25 mouse cellular contexts compared by ENCODE assay signal in the genomic region with DNA sequence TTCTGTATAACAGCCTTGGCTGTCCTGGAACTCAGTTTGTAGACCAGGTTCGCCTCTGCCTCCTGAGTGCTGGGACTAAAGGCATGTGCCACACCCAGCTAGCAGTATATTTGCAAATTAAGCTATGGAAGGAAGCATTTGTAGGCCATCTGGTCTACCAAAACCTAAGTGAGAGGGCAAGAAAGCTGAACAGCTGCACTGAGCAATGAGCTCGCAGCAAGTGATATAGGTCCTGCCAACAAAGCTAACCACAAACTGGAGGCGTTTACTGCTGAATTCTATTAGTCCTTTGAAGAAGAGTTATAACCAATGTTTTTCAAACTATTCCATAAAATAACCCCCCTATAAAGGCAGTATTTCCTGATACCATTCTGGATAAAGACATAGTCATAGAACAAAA.
"Had no signal": no experiment of that assay in that cellular context is flagged by ENCODE, and none has a peak within 500 bp of the region (broad histone marks: within the 10 kb centered on the region; RNA-seq: fewer than 3 reads in every experiment).

No protein-coding gene starts in this region.

- H3K4me2 ChIP-seq: heart, embryonic 11.5 days; heart, embryonic 13.5 days; heart, embryonic 15.5 days; hindbrain, embryonic 12.5 days; hindbrain, embryonic 14.5 days; limb, embryonic 12.5 days; limb, embryonic 15.5 days; liver, embryonic 12.5 days had no signal

- H3K4me1 ChIP-seq: hindbrain, embryonic 12.5 days; liver, embryonic 12.5 days had no signal

- H3K27ac ChIP-seq: gastrocnemius, adult 2 months; heart, adult 2 months; heart, embryonic 13.5 days; heart, embryonic 15.5 days; hindbrain, embryonic 10.5 days; hindbrain, embryonic 12.5 days; hindbrain, embryonic 14.5 days; limb, embryonic 12.5 days; limb, embryonic 15.5 days; liver, embryonic 12.5 days; liver, embryonic 14.5 days had no signal

- H3K9me3 ChIP-seq: heart, embryonic 13.5 days; heart, embryonic 15.5 days; hindbrain, embryonic 10.5 days; hindbrain, embryonic 12.5 days; limb, embryonic 12.5 days; limb, embryonic 15.5 days; liver, embryonic 12.5 days had no signal

- H3K27me3 ChIP-seq: heart, embryonic 13.5 days; heart, embryonic 15.5 days; hindbrain, embryonic 12.5 days; limb, embryonic 12.5 days; limb, embryonic 15.5 days; liver, embryonic 12.5 days had no signal

- ATAC-seq: hindbrain, embryonic 16.5 days; inflammation-experienced regulatory T-cells, adult 6 months; intestine, embryonic 16.5 days; liver, embryonic 12.5 days had no signal

- DNase-seq: gastrocnemius, adult 2 months; gastrocnemius, postnatal 10 days; gastrocnemius, postnatal 25 days; heart, adult 2 months; heart, postnatal 4 days; kidney, adult 18-20 months; kidney, adult 8-10 months; kidney, postnatal 10 days; kidney, postnatal 25 days; layer of hippocampus, adult 9-11 months; layer of hippocampus, postnatal 36 days; left cerebral cortex, postnatal 4 days had no signal

- H3K4me3 ChIP-seq: gastrocnemius, adult 2 months; heart, adult 2 months; heart, embryonic 13.5 days; heart, embryonic 15.5 days; hindbrain, embryonic 10.5 days; hindbrain, embryonic 12.5 days; limb, embryonic 12.5 days; limb, embryonic 15.5 days; liver, embryonic 12.5 days had no signal

- H3K9ac ChIP-seq: heart, embryonic 13.5 days; heart, embryonic 15.5 days; hindbrain, embryonic 12.5 days; hindbrain, embryonic 14.5 days; limb, embryonic 12.5 days; limb, embryonic 15.5 days; liver, embryonic 12.5 days; liver, embryonic 14.5 days had no signal

- H3K36me3 ChIP-seq: heart, embryonic 13.5 days; heart, embryonic 15.5 days; hindbrain, embryonic 10.5 days; hindbrain, embryonic 12.5 days; limb, embryonic 12.5 days; limb, embryonic 15.5 days; liver, embryonic 12.5 days had no signal
